Mouse (Mus musculus) heart, embryonic 12.5 days (tissue): ENCODE measurements around the gene Rom1. TPM values are rescaled to one million over a fixed set of nuclear protein-coding genes. Genes with fewer than 3 reads are reported as not detected.
"Not testable (repeated sequence)": the region's sequence is repeated elsewhere in the genome, so short reads cannot be mapped to it uniquely, and the experiment has no call there.

Experiments
- ATAC-seq: fragments of 200-750 bp; cut with Nextera tagmentation; 2 replicates; pipeline ENCODE4 v1.8.0; 2017; ENCODE audit warnings: moderate TSS enrichment, moderate library complexity; ENCODE audit not compliant: insufficient number of reproducible peaks, low FRiP score
- H3K27ac ChIP-seq: fragments of 300-500 bp; sonication (generic); 2 replicates; pipeline ENCODE4 v1.5.1; 2016; ENCODE audit warnings: mild to moderate bottlenecking, moderate library complexity; ENCODE audit not compliant: poor library complexity, severe bottlenecking
- H3K27me3 ChIP-seq: fragments of 300-500 bp; sonication (generic); replicated peaks from 2 replicates; pipeline ENCODE4 v1.6.1; 2016; ENCODE audit warnings: mild to moderate bottlenecking, moderate library complexity
- H3K36me3 ChIP-seq: fragments of 300-500 bp; sonication (generic); 2 replicates; pipeline ENCODE4 v1.6.1; 2016; ENCODE audit warnings: mild to moderate bottlenecking, moderate library complexity
- H3K4me1 ChIP-seq: fragments of 300-500 bp; sonication (generic); replicated peaks from 2 replicates; pipeline ENCODE4 v1.6.1; 2016; ENCODE audit warnings: mild to moderate bottlenecking
- H3K4me2 ChIP-seq: fragments of 300-500 bp; sonication (generic); 2 replicates; pipeline ENCODE4 v1.6.1; 2016; ENCODE audit warnings: mild to moderate bottlenecking, moderate library complexity
- H3K4me3 ChIP-seq: fragments of 300-500 bp; sonication (generic); 2 replicates; pipeline ENCODE4 v1.5.1; 2016; ENCODE audit warnings: mild to moderate bottlenecking
- H3K9ac ChIP-seq: fragments of 300-500 bp; sonication (generic); 2 replicates; pipeline ENCODE4 v1.6.1; 2016; ENCODE audit warnings: mild to moderate bottlenecking, moderate library complexity
- H3K9me3 ChIP-seq: fragments of 300-500 bp; sonication (generic); replicated peaks from 2 replicates; pipeline ENCODE4 v1.6.1; 2016; ENCODE audit warnings: mild to moderate bottlenecking, moderate library complexity
- WGBS: fragments of 180-500 bp; shearing (Covaris S2); methylation state at CpG from one replicate; pipeline ENCODE4 v1.1.7; 2016; 5-methylcytosine and 5-hydroxymethylcytosine counted together
- polyA plus RNA-seq: library from polyadenylated mRNA; unstranded; fragments of >200 nt; fragmentation: Nextera tagmentation; extraction: Ambion mirVana; gene quantifications from 2 replicates; pipeline ENCODE4 v1.2.1, GENCODE M21; 2016

The Rom1 gene
- polyA plus RNA-seq = 2.4 and 2.5 TPM in 2 replicates

DNA sequence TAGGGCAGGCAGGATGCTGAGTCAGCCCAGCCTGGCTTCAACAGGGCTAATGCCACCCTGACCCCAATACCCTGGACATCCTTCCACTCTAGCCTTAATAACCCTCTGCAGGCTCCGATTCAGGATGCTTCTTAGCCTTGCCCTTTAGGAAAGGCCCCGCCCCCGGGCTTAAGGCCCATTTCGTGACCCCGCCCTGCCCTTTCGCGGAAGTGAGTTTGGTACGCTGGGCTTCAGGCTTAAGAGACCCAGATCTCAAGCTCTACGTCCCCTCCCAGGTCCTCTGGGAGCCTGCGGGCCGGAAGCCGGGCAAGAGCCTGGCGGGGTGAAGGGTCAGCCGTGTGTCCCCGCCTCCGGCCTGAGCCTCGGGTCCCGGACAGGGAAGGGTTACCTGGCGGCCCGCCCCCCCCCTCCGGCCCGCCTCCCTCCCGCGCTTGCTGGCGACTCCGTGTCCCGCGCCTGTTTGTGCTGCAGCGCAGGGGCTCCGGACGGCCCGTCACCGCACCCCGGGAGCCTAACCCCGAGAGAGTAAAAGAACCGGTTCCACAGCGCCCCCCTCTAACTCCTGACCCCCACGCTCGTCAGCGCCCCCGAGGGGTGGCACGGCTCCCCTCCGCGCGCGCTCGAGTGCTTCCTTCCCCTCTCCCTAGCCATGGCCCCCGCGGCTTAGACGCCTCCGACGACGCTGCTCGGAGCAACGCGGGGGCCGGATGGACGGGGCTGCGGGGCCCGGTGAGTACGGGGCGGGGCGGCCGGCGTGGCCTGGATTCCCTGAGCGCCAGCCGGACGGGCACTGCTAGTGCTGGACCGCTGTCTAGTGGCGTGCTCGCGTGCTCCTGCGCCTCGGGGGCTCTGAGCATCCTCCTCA lies at the start of gene Rom1, which contains the start of gene Eml3:
TSS of gene Rom1 (minus strand) at position 133 of the 865 bp plus-strand sequence.
TSS of gene Eml3 (plus strand) at position 329 of the 865 bp plus-strand sequence.
- Histone ChIP-seq H3K27ac (peak within 1 kb of the TSS; percentile 75), H3K9me3 (no peaks in the 10 kb centered on the region), H3K36me3 (peaks cover 50% of the 10 kb centered on the region), H3K9ac (peak within 1 kb of the TSS; percentile 85), H3K27me3 (no peaks in the 10 kb centered on the region; the same call in 1 of the 2 replicates), H3K4me2 (peak within 1 kb of the TSS; percentile 82), H3K4me1 (peaks cover 18% of the 10 kb centered on the region), H3K4me3 (peak within 1 kb of the TSS; percentile 70)
- ATAC-seq = peak; percentile 85
- WGBS = under 1% methylated on average over 74 of the region's 74 CpGs

DNA sequence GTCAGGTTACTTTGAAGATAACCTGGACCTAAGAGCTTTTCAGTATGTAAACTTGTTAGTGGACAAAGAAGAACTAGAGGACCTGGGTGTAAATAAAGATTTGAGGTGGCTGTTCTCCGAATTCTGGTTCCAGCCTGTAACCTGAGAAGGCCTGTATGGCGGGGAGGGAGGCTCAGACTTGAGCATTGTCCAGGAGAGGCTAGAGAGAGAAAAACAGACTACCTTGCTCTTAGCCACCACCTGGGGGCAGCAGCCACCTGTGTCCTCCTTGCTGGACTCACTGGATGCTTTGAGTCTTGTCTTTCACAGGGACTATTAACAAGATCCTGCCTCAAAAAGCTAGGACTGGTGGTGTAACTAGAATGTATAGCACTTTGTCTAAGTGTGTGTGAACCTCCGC lies 47.4 kb upstream of the Rom1 start:
- Histone ChIP-seq H3K9ac (no peak overlapping the region), H3K4me2 (no peak overlapping the region), H3K27ac (no peak overlapping the region), H3K4me1 (peaks cover 20% of the 10 kb centered on the region), H3K36me3 (peaks cover 88% of the 10 kb centered on the region), H3K27me3 (no peaks in the 10 kb centered on the region), H3K4me3 (no peak overlapping the region), H3K9me3 (no peaks in the 10 kb centered on the region)
- WGBS = 45% methylated on average over 3 of the region's 3 CpGs
- 0 out of 2 replicates have a peak, but pooled peaks have one; percentile 58 for ATAC-seq

DNA sequence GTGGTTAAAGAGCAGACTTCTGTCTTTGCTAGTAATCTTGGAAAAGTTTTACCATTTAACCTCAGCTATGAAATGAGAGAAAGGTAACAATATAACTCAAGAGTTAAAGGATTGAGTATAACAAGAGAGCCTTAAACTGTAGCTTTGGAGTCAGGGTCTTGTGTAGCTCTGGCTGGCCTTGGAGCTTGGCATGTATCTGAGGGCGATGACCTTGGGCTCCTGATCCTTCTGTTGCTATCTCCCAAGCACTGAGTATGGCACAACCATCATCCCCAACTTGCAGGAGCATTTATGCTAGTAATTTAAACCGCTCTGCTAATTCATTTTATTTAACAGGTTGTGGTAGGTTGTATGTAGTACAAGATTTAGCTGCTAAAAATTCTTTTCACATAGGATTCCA lies 46.3 kb upstream of the Rom1 start:
- H3K27me3 ChIP-seq = no peaks in the 10 kb centered on the region
- peaks cover 10% of the 10 kb centered on the region for H3K4me1 ChIP-seq
- no peak overlapping the region for H3K4me3 ChIP-seq
- H3K27ac ChIP-seq = no peak overlapping the region
- ATAC-seq = no peak
- H3K36me3 ChIP-seq = peaks cover 93% of the 10 kb centered on the region
- no peaks in the 10 kb centered on the region for H3K9me3 ChIP-seq
- no peak overlapping the region for H3K4me2 ChIP-seq
- no peak overlapping the region for H3K9ac ChIP-seq
- WGBS = 90% methylated on average over 2 of the region's 2 CpGs

DNA sequence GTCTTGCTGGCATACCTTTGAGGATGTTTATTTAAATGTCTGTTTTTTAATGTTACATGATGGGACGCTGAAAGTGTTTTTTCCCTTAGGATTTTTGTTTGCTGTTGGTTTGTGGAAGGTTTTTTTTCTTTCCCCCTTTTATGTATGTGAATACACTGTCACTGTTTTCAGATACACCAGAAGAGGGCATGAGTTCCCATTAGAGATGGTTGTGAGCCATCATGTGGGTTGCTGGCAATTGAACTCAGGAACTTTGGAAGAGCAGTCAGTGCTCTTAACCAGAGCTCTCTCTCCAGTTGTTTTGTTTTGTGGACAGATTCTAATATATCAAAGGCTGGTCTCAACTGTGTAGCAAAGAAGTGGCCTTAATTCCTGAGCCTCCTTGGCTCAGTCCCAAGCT lies 45.5 kb upstream of the Rom1 start:
- H3K4me2 ChIP-seq = no peak overlapping the region
- H3K36me3 ChIP-seq = peaks cover 94% of the 10 kb centered on the region
- H3K4me3 ChIP-seq = no peak overlapping the region
- H3K27ac ChIP-seq = no peak overlapping the region
- no peaks in the 10 kb centered on the region for H3K27me3 ChIP-seq
- H3K9ac ChIP-seq = no peak overlapping the region
- H3K4me1 ChIP-seq = peaks cover 3% of the 10 kb centered on the region
- 89% methylated on average over 1 of the region's 1 CpGs for WGBS
- no peaks in the 10 kb centered on the region for H3K9me3 ChIP-seq
- ATAC-seq = no peak

DNA sequence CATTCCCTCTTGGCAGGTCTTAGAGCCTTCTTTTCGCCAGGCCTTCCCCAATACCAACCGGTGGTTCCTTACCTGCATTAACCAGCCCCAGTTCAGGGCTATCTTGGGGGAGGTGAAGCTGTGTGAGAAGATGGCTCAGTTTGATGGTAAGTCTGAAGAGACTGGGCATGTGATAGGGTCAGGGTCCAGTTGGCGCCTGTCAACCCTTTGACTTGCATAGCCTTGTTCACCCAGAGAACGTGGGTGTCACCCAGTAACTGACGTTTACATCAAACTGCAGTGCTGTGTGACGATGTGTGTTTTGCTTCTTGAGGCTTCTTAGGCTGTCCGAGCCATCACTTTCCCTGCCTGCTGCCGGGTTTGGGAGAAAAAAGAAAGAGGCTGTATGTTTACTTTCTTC lies 43.3 kb upstream of the Rom1 start:
- H3K27ac ChIP-seq, ATAC-seq, H3K4me2 ChIP-seq, H3K9me3 ChIP-seq, H3K9ac ChIP-seq, H3K4me3 ChIP-seq, H3K27me3 ChIP-seq: not testable (repeated sequence)
- Histone ChIP-seq H3K36me3 (peaks cover 85% of the 10 kb centered on the region), H3K4me1 (peaks cover 14% of the 10 kb centered on the region)
- 82% methylated on average over 8 of the region's 8 CpGs for WGBS

DNA sequence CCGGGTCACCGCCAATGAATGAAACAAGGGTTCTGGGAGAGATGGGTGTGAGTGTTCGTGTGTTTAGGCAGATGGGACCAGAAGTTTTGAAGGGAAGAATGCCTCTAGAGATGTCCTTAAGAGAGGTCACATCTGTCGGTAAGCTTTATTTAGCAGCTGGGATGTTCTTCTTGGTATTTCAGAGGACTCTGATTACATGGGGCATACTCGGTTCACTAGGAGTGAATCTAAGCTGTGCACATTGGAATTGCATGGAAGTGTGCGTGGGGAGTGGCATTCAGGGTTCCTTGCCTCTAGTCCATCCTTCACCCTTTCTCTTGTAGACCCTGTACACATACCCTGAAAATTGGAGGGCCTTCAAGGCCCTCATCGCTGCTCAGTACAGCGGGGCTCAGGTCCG lies 38.7 kb upstream of the Rom1 start:
- WGBS = 3% methylated on average over 9 of the region's 9 CpGs
- no peak for ATAC-seq
- Histone ChIP-seq H3K4me3 (peak overlapping the region; percentile 89), H3K9ac (peak overlapping the region; percentile 96), H3K27me3 (no peaks in the 10 kb centered on the region), H3K36me3 (peaks cover 75% of the 10 kb centered on the region), H3K4me2 (peak overlapping the region; percentile 93), H3K9me3 (no peaks in the 10 kb centered on the region), H3K27ac (peak overlapping the region; percentile 69), H3K4me1 (peaks cover 23% of the 10 kb centered on the region)

DNA sequence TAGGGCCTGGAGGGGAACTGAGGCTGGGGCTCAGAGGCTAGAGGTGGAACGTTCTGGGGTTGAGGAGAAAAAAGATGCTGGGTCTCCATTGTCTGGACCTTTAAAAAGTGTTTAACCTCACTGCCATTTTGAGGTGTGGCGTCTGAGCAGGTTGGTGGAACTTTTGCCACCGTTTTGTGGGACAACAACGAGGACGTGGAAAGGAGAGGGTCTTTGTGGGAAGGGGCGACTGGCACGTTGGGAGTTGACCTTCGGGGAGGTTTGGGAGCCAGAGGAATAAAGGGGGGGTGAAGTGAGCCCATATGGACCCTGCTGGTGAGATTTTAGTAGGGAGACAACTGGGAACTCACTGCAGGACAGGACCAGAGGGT lies 38.2 kb upstream of the Rom1 start:
- no peaks in the 10 kb centered on the region for H3K9me3 ChIP-seq
- under 1% methylated on average over 8 of the region's 8 CpGs for WGBS
- no peaks in the 10 kb centered on the region for H3K27me3 ChIP-seq
- H3K4me3 ChIP-seq = peak overlapping the region; percentile 89
- H3K4me2 ChIP-seq = peak overlapping the region; percentile 93
- H3K36me3 ChIP-seq = peaks cover 75% of the 10 kb centered on the region
- peak overlapping the region; percentile 96 for H3K9ac ChIP-seq
- no peak for ATAC-seq
- H3K27ac ChIP-seq = peak overlapping the region; percentile 69
- peaks cover 23% of the 10 kb centered on the region for H3K4me1 ChIP-seq

DNA sequence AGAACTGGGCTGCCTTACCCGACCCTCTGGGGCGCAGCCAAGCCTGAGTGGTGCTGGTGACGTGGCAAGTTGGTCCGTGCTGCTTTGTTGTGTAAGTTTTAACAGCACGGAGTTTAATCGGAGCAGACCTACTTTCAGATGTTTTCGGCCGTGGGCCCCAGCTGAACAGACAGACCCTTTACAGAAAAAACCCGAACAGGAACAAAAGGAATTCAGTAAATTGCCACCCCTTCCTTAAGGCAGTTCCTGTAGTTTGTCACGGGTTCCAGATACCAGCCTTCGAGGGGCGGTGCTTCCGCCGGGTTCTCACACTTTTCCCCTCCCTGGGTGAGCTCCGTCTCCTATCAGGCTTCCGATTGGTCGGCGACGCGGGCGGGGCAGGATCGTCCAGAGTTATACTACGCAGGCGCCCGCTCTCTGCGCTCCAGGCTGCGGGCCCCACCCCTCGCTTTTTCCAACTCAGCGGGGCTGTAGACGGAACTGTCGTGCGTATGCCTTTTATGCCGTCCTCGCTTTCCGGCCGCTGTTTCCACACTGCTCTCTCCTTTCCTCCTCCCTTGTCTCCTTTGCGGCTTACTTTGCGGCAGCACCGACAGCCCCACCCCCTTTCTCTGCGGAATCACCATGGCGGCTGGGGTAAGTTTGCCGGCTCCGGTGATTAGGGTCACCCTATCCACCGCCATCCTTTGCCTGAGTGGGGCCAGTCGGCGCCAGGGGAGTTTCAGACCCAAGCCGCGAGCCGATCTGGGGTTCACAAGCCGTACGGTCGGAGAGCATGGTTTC lies 37.6 kb upstream of the Rom1 start, which contains the start of gene Eef1g:
TSS of gene Eef1g (plus strand) at position 452 of the 783 bp plus-strand sequence.
- H3K4me2 ChIP-seq = peak within 1 kb of the TSS; percentile 93
- H3K9me3 ChIP-seq = no peaks in the 10 kb centered on the region
- peak within 1 kb of the TSS; percentile 96 for H3K9ac ChIP-seq
- ATAC-seq = peak; percentile 100
- H3K4me3 ChIP-seq = peak within 1 kb of the TSS; percentile 89
- H3K27ac ChIP-seq = peak within 1 kb of the TSS; percentile 92
- WGBS = under 1% methylated on average over 52 of the region's 52 CpGs
- H3K36me3 ChIP-seq = peaks cover 75% of the 10 kb centered on the region
- peaks cover 23% of the 10 kb centered on the region for H3K4me1 ChIP-seq
- no peaks in the 10 kb centered on the region for H3K27me3 ChIP-seq

DNA sequence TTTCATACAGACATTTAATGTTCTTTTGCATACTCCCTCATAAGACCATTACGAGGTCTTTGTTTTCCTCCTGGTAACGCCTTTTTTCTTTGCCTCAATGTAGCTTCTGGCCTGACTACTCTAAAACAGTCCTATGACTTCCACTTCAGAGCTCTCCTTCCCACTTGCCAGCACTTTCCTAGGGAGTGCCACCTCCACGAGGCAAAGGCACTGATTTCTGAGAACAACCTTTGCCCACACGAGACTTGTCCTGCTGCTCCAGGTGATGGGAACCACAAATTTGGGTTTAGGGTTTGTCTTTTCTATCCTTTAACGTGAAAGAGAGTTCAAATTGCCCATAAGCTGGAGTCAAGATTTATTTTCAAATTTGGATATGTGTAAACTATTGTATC lies 37.0 kb upstream of the Rom1 start:
- H3K27me3 ChIP-seq = no peaks in the 10 kb centered on the region
- H3K9me3 ChIP-seq = no peaks in the 10 kb centered on the region
- 35% methylated on average over 5 of the region's 5 CpGs for whole genome bisulfite sequencing
- peak overlapping the region; percentile 72 for H3K9ac ChIP-seq
- H3K27ac ChIP-seq = peak overlapping the region; percentile 92
- H3K4me1 ChIP-seq = peaks cover 23% of the 10 kb centered on the region
- H3K36me3 ChIP-seq = peaks cover 75% of the 10 kb centered on the region
- peak overlapping the region; percentile 75 for H3K4me2 ChIP-seq
- ATAC-seq = no peak
- H3K4me3 ChIP-seq = peak overlapping the region; percentile 89

DNA sequence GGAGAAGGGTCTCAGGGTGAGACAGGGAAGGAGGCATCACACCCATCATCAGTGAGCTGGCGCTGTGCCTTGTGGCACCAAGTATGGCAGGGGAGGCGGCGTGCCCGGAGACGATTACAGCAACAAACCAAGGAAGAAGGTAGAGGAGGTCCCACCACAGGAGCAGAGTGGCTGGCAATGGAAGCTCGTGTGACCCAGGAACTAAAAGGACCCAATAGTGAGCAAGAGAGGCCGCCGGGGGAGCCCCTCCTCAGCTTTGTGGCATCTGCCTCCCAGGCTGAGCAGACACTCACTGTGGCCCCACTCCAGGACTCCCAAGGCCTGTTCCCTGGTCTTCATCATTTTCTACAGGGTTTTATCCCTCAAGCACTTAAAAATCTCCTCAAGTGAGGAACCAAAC lies 36.6 kb upstream of the Rom1 start:
- peaks cover 23% of the 10 kb centered on the region for H3K4me1 ChIP-seq
- H3K9ac ChIP-seq = peak overlapping the region; percentile 72
- H3K4me3 ChIP-seq = peak overlapping the region; percentile 89
- 73% methylated on average over 8 of the region's 8 CpGs for WGBS
- H3K9me3 ChIP-seq = no peaks in the 10 kb centered on the region
- H3K27me3 ChIP-seq = no peaks in the 10 kb centered on the region
- ATAC-seq = no peak
- H3K36me3 ChIP-seq = peaks cover 75% of the 10 kb centered on the region
- peak overlapping the region; percentile 75 for H3K4me2 ChIP-seq
- peak overlapping the region; percentile 92 for H3K27ac ChIP-seq

DNA sequence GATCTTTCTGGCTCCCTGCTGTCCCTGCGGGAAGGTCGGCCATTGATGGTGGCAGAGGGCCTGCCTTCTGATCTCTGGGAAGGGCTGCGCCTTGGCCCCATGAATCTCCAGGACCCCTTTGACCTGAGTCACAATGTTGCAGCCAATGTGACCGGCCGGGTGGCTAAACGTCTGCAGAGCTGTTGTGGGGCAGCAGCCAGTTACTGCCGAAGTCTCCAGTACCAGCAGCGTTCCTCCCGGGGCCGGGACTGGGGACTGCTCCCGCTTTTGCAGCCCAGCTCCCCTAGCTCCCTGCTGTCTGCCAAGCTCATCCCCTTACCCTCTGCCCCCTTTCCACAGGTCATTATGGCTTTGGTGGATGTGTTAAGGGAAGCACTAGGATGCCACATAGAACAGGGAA lies 35.9 kb upstream of the Rom1 start:
- H3K4me2 ChIP-seq = no peak overlapping the region
- no peak overlapping the region for H3K27ac ChIP-seq
- H3K36me3 ChIP-seq = peaks cover 75% of the 10 kb centered on the region
- 89% methylated on average over 11 of the region's 11 CpGs for WGBS
- H3K4me1 ChIP-seq = peaks cover 23% of the 10 kb centered on the region
- no peaks in the 10 kb centered on the region for H3K9me3 ChIP-seq
- no peak overlapping the region for H3K4me3 ChIP-seq
- peak overlapping the region; percentile 72; the same call in 1 of the 2 replicates for H3K9ac ChIP-seq
- ATAC-seq = no peak
- no peaks in the 10 kb centered on the region for H3K27me3 ChIP-seq
